Mouse (Mus musculus): ENCODE data around the gene Pbx2. TPM values are rescaled to one million over a fixed set of nuclear protein-coding genes. Genes with fewer than 3 reads are reported as not detected.

Pbx2 gene
- polyA plus RNA-seq, 1 experiment: 88.3 TPM

- peak; percentile 97 for DNase-seq
- Histone ChIP-seq H3K4me1 (ENCODE audit: control insufficient read depth, insufficient read depth, low read length) (peaks cover 12% of the 10 kb centered on the region), H3K4me3 (replicated peaks; ENCODE audit: extremely low read depth, low read depth, low read length) (peak overlapping the region; percentile 96)
- WGBS: under 1% methylated on average over 30 of the region's 30 CpGs
- TF ChIP-seq POLR2A (IDR thresholded peaks at IDR 0.05; ENCODE audit: borderline replicate concordance, extremely low read depth, low read depth, low read length) (peak; percentile 88), CTCF (IDR thresholded peaks at IDR 0.05; ENCODE audit: insufficient read depth, low read length) (no peak)
Observed at GRCm38 (mm10) chr17:34605609-34606008, 14.5 kb downstream of the Pbx2 start.

- Histone ChIP-seq H3K4me1 (ENCODE audit: control insufficient read depth, insufficient read depth, low read length) (peaks cover 12% of the 10 kb centered on the region), H3K4me3 (replicated peaks; ENCODE audit: extremely low read depth, low read depth, low read length) (peak overlapping the region; percentile 96)
- 10% methylated on average over 32 of the region's 32 CpGs for WGBS
- TF ChIP-seq CTCF (IDR thresholded peaks at IDR 0.05; ENCODE audit: insufficient read depth, low read length) (no peak), POLR2A (IDR thresholded peaks at IDR 0.05; ENCODE audit: borderline replicate concordance, extremely low read depth, low read depth, low read length) (no peak)
- DNase-seq: no peak
Observed at GRCm38 (mm10) chr17:34606186-34607039, 15.3 kb downstream of the Pbx2 start.

- no peak for DNase-seq
- no peak overlapping the region for H3K4me3 ChIP-seq (replicated peaks; ENCODE audit: extremely low read depth, low read depth, low read length)
- WGBS: 71% methylated on average over 7 of the region's 7 CpGs
- TF ChIP-seq CTCF (IDR thresholded peaks at IDR 0.05; ENCODE audit: insufficient read depth, low read length) (no peak), POLR2A (IDR thresholded peaks at IDR 0.05; ENCODE audit: borderline replicate concordance, extremely low read depth, low read depth, low read length) (no peak)
- peaks cover 10% of the 10 kb centered on the region for H3K4me1 ChIP-seq (ENCODE audit: control insufficient read depth, insufficient read depth, low read length)
Observed at GRCm38 (mm10) chr17:34607997-34608396, 16.9 kb downstream of the Pbx2 start.

GRCm38 (mm10) chr17:34611050-34611449 is 20.0 kb downstream of the Pbx2 start:
- no peak for TF ChIP-seq CTCF (IDR thresholded peaks at IDR 0.05; ENCODE audit: insufficient read depth, low read length)
- TF ChIP-seq POLR2A (IDR thresholded peaks at IDR 0.05; ENCODE audit: borderline replicate concordance, extremely low read depth, low read depth, low read length): no peak
- WGBS: 90% methylated on average over 8 of the region's 8 CpGs
- Histone ChIP-seq H3K4me3 (replicated peaks; ENCODE audit: extremely low read depth, low read depth, low read length) (no peak overlapping the region), H3K4me1 (ENCODE audit: control insufficient read depth, insufficient read depth, low read length) (peaks cover 6% of the 10 kb centered on the region; the same call in 1 of the 2 replicates)
- no peak for DNase-seq

GRCm38 (mm10) chr17:34613054-34613645 is 22.1 kb downstream of the Pbx2 start:
- WGBS: 75% methylated on average over 10 of the region's 11 CpGs
- H3K4me3 ChIP-seq (replicated peaks; ENCODE audit: extremely low read depth, low read depth, low read length): no peak overlapping the region
- TF ChIP-seq CTCF (IDR thresholded peaks at IDR 0.05; ENCODE audit: insufficient read depth, low read length) (no peak), POLR2A (IDR thresholded peaks at IDR 0.05; ENCODE audit: borderline replicate concordance, extremely low read depth, low read depth, low read length) (no peak)
- H3K4me1 ChIP-seq (ENCODE audit: control insufficient read depth, insufficient read depth, low read length): no peaks in the 10 kb centered on the region
- no peak for DNase-seq

- Histone ChIP-seq H3K4me3 (replicated peaks; ENCODE audit: extremely low read depth, low read depth, low read length) (no peak overlapping the region), H3K4me1 (ENCODE audit: control insufficient read depth, insufficient read depth, low read length) (no peaks in the 10 kb centered on the region)
- WGBS: 94% methylated on average over 10 of the region's 10 CpGs
- DNase-seq: no peak
- TF ChIP-seq CTCF (IDR thresholded peaks at IDR 0.05; ENCODE audit: insufficient read depth, low read length) (no peak), POLR2A (IDR thresholded peaks at IDR 0.05; ENCODE audit: borderline replicate concordance, extremely low read depth, low read depth, low read length) (no peak)
Observed at GRCm38 (mm10) chr17:34613830-34614229, 22.8 kb downstream of the Pbx2 start.

GRCm38 (mm10) chr17:34615871-34616270 is 24.8 kb downstream of the Pbx2 start, which contains the start of gene Egfl8:
Gene Egfl8, minus strand, starts transcription at chr17:34615971.
- no peak for DNase-seq
- no peak for TF ChIP-seq CTCF (IDR thresholded peaks at IDR 0.05; ENCODE audit: insufficient read depth, low read length)
- H3K4me1 ChIP-seq (ENCODE audit: control insufficient read depth, insufficient read depth, low read length): no peaks in the 10 kb centered on the region
- H3K4me3 ChIP-seq (replicated peaks; ENCODE audit: extremely low read depth, low read depth, low read length): no peak within 1 kb of the TSS
- 64% methylated on average over 6 of the region's 6 CpGs for WGBS

- no peak overlapping the region for H3K4me3 ChIP-seq (replicated peaks; ENCODE audit: extremely low read depth, low read depth, low read length)
- no peaks in the 10 kb centered on the region for H3K4me1 ChIP-seq (ENCODE audit: control insufficient read depth, insufficient read depth, low read length)
- TF ChIP-seq CTCF (IDR thresholded peaks at IDR 0.05; ENCODE audit: insufficient read depth, low read length) (peak; percentile 86), POLR2A (IDR thresholded peaks at IDR 0.05; ENCODE audit: borderline replicate concordance, extremely low read depth, low read depth, low read length) (no peak)
- DNase-seq: peak; percentile 76
- WGBS: 9% methylated on average over 6 of the region's 6 CpGs
Observed at GRCm38 (mm10) chr17:34618999-34619398, 27.9 kb downstream of the Pbx2 start.

GRCm38 (mm10) chr17:34621006-34621405 is 29.9 kb downstream of the Pbx2 start:
- Histone ChIP-seq H3K4me1 (ENCODE audit: control insufficient read depth, insufficient read depth, low read length) (no peaks in the 10 kb centered on the region; the same call in 1 of the 2 replicates), H3K4me3 (replicated peaks; ENCODE audit: extremely low read depth, low read depth, low read length) (no peak overlapping the region)
- 81% methylated on average over 8 of the region's 8 CpGs for WGBS
- no peak for TF ChIP-seq POLR2A (IDR thresholded peaks at IDR 0.05; ENCODE audit: borderline replicate concordance, extremely low read depth, low read depth, low read length)
- no peak for TF ChIP-seq CTCF (IDR thresholded peaks at IDR 0.05; ENCODE audit: insufficient read depth, low read length)
- DNase-seq: no peak

- no peak for TF ChIP-seq POLR2A (IDR thresholded peaks at IDR 0.05; ENCODE audit: borderline replicate concordance, extremely low read depth, low read depth, low read length)
- TF ChIP-seq CTCF (IDR thresholded peaks at IDR 0.05; ENCODE audit: insufficient read depth, low read length): no peak
- Histone ChIP-seq H3K4me1 (ENCODE audit: control insufficient read depth, insufficient read depth, low read length) (peaks cover 6% of the 10 kb centered on the region), H3K4me3 (replicated peaks; ENCODE audit: extremely low read depth, low read depth, low read length) (no peak overlapping the region)
- DNase-seq: no peak
- 81% methylated on average over 9 of the region's 9 CpGs for WGBS
Observed at GRCm38 (mm10) chr17:34623161-34623560, 32.1 kb downstream of the Pbx2 start.

All from lung, adult 2 months (tissue).